Mouse (Mus musculus) liver, embryonic 14.5 days (tissue): ENCODE data around the gene Pemt.

Experiments
- CTCF ChIP-seq: IDR thresholded peaks from 2 replicates; pipeline ENCODE4 v1.5.1; 2016; ENCODE audit warnings: antibody characterized with exemption, low read depth, control low read depth
- EP300 ChIP-seq: IDR thresholded peaks from 2 replicates; pipeline ENCODE4 v1.6.1; 2016; ENCODE audit warnings: antibody characterized with exemption, low read depth

- no peak for TF ChIP-seq CTCF
- no peak for TF ChIP-seq EP300
Measured at GRCm38 (mm10) chr11:60030747-60031331, 15.4 kb downstream of the Pemt start.
